Mouse (Mus musculus) E14TG2a.4 (cell line): Measurements from ENCODE around the gene Zc3hav1.

ENCODE experiments used
- H3K27me3 ChIP-seq: 2 replicates; pipeline ENCODE4 v1.6.1; 2014; ENCODE audit warnings: low read length, control low read depth; ENCODE audit not compliant: insufficient read depth
- H3K36me3 ChIP-seq: 2 replicates; pipeline ENCODE4 v1.6.1; 2014; ENCODE audit warnings: low read length, control low read depth; ENCODE audit not compliant: insufficient read depth
- H3K4me1 ChIP-seq: replicated peaks from 2 replicates; pipeline ENCODE4 v1.6.1; 2014; ENCODE audit warnings: low read depth, low read length, control low read depth
- H3K4me3 ChIP-seq: replicated peaks from 2 replicates; pipeline ENCODE4 v1.5.1; 2014; ENCODE audit warnings: mild to moderate bottlenecking, low read length
- H3K9me3 ChIP-seq: 2 replicates; pipeline ENCODE4 v1.6.1; 2014; ENCODE audit warnings: low read length, control low read depth
- CTCF ChIP-seq: conservative IDR thresholded peaks from 2 replicates; pipeline ENCODE4 v1.5.1; 2014; ENCODE audit warnings: low read length
- NANOG ChIP-seq: IDR thresholded peaks from 2 replicates; pipeline ENCODE4 v1.6.1; 2014; ENCODE audit warnings: borderline replicate concordance, low read length, mixed read lengths
- POU5F1 ChIP-seq: IDR thresholded peaks from 2 replicates; pipeline ENCODE4 v1.6.1; 2014; ENCODE audit warnings: low read length, borderline replicate concordance

Zc3hav1 gene

GRCm38 (mm10) chr6:38326596-38326995 is 27.8 kb downstream of the Zc3hav1 start:
- H3K4me3 ChIP-seq, result no peak overlapping the region
- no peaks in the 10 kb centered on the region for H3K27me3 ChIP-seq
- 0 out of 2 replicates have a peak, but pooled peaks cover under 1% of the 10 kb centered on the region for H3K9me3 ChIP-seq
- TF ChIP-seq NANOG (no peak), CTCF (peak; percentile 74), POU5F1 (no peak)
- H3K4me1 ChIP-seq, result no peaks in the 10 kb centered on the region
- peaks cover 59% of the 10 kb centered on the region for H3K36me3 ChIP-seq

GRCm38 (mm10) chr6:38320621-38321020 is 33.8 kb downstream of the Zc3hav1 start:
- peaks cover 72% of the 10 kb centered on the region for H3K36me3 ChIP-seq
- no peak overlapping the region for H3K4me3 ChIP-seq
- H3K27me3 ChIP-seq, result no peaks in the 10 kb centered on the region
- H3K9me3 ChIP-seq, result peaks cover 12% of the 10 kb centered on the region; the same call in 1 of the 2 replicates
- peaks cover 6% of the 10 kb centered on the region for H3K4me1 ChIP-seq
- TF ChIP-seq POU5F1 (no peak), CTCF (no peak), NANOG (no peak)

DNA sequence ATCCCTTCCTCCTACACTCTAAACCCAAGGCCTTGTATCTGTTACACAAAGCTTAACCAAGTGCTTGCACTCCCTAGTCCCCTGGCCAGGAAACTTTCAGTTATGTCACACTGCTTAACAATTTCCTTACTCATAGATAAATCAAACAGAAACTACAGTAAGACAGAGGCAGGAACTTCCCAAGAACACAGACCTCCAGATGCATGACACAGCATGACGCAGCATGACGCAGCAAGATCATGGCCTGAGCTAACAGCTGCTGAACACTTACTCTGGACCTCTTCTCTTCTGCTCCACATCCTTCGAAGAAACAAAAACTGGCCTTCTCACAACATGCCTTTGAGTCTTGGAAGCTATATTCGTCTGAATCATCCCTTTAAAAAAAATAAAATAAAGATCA is 38.4 kb downstream of the Zc3hav1 start:
- TF ChIP-seq NANOG (no peak), CTCF (no peak), POU5F1 (no peak)
- Histone ChIP-seq H3K4me3 (no peak overlapping the region), H3K36me3 (peaks cover 41% of the 10 kb centered on the region), H3K4me1 (peaks cover 22% of the 10 kb centered on the region), H3K9me3 (peaks cover 6% of the 10 kb centered on the region; the same call in 1 of the 2 replicates), H3K27me3 (no peaks in the 10 kb centered on the region)

DNA sequence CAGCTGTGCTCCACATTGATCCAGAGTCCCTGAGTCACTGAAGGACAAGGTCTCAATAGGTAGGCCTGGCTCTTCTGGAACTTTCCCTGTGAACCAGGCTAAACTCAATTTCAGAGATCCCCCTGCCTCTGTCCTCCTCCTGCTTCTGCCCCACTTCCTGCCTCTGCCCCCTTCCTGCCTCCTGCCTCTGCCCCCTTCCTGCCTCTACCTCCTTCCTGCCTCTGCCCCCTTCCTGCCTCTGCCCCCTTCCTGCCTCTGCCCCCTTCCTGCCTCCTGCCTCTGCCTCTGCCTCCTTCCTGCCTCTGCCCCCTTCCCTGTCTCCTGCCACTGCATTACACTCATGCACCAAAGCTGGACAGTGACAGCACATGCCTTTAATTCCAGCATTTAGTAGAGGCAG is 44.7 kb downstream of the Zc3hav1 start:
- peaks cover 9% of the 10 kb centered on the region for H3K4me1 ChIP-seq
- no peak for TF ChIP-seq POU5F1
- no peak for TF ChIP-seq CTCF
- no peaks in the 10 kb centered on the region for H3K9me3 ChIP-seq
- H3K36me3 ChIP-seq, result peaks cover 34% of the 10 kb centered on the region; the same call in 1 of the 2 replicates
- no peak overlapping the region for H3K4me3 ChIP-seq
- no peaks in the 10 kb centered on the region for H3K27me3 ChIP-seq

DNA sequence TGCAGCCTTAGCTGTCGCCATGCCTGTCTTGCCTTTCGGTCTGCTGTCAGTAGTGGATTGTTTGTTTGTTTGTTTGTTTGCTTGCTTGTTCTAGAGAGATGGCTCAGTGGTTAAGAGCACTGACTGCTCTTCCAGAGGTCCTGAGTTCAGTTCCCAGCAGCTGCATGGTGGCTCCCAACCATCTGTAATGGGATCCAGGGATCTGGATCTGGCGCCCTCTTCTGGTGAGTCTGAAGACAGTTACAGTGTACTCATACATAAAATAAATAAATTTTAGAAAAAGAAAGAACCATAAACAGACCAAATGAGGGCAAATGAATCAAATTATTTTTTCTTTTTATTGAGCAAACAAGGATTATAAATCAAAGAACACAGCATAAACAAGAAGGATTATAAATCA is 49.4 kb downstream of the Zc3hav1 start:
- Histone ChIP-seq H3K27me3 (peaks cover 12% of the 10 kb centered on the region), H3K4me3 (no peak overlapping the region), H3K4me1 (peaks cover under 1% of the 10 kb centered on the region; the same call in 1 of the 2 replicates), H3K36me3 (peaks cover 15% of the 10 kb centered on the region; the same call in 1 of the 2 replicates), H3K9me3 (peaks cover 5% of the 10 kb centered on the region; the same call in 1 of the 2 replicates)
- peak; percentile 42 for TF ChIP-seq CTCF
- TF ChIP-seq POU5F1, result no peak

- TF ChIP-seq CTCF, result no peak
- TF ChIP-seq NANOG, result no peak
- no peak for TF ChIP-seq POU5F1
- Histone ChIP-seq H3K27me3 (peaks cover 51% of the 10 kb centered on the region), H3K4me3 (peak within 1 kb of the TSS; percentile 86), H3K4me1 (peaks cover 17% of the 10 kb centered on the region), H3K36me3 (peaks cover 30% of the 10 kb centered on the region), H3K9me3 (peaks cover 15% of the 10 kb centered on the region)
Measured at GRCm38 (mm10) chr6:38298761-38299401, 55.5 kb downstream of the Zc3hav1 start, which contains the start of gene Zc3hav1l. Zc3hav1l (minus strand) TSS chr6:38299259.

DNA sequence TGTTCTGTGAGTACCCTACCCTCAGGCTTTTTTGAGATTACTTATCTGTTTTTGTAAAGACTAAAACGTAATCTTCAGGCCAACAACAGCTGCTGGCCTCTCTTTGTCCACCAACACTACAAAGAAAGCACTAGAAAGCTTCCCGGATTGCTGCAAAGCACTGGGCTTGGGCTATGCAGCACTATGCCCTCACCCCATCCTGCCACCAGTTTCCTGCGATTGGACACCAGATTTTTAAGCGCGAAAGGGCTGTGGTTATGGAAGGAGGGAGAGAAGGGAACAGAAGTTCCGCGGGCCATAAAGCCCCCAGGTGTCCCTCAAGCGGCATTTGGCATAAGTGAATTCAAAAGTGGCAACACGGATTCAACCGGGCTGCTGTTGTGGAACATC is 56.2 kb downstream of the Zc3hav1 start:
- peak overlapping the region; percentile 86 for H3K4me3 ChIP-seq
- peaks cover 51% of the 10 kb centered on the region for H3K27me3 ChIP-seq
- TF ChIP-seq CTCF (no peak), POU5F1 (no peak), NANOG (no peak)
- H3K36me3 ChIP-seq, result peaks cover 30% of the 10 kb centered on the region
- peaks cover 17% of the 10 kb centered on the region for H3K4me1 ChIP-seq
- H3K9me3 ChIP-seq, result peaks cover 13% of the 10 kb centered on the region

- peaks cover 21% of the 10 kb centered on the region for H3K4me1 ChIP-seq
- H3K9me3 ChIP-seq, result peaks cover 10% of the 10 kb centered on the region; the same call in 1 of the 2 replicates
- H3K27me3 ChIP-seq, result peaks cover 51% of the 10 kb centered on the region
- H3K36me3 ChIP-seq, result peaks cover 30% of the 10 kb centered on the region
- TF ChIP-seq CTCF, result no peak
- TF ChIP-seq NANOG, result no peak
- TF ChIP-seq POU5F1, result no peak
- H3K4me3 ChIP-seq, result peak overlapping the region; percentile 86
Measured at GRCm38 (mm10) chr6:38297580-38298245, 56.7 kb downstream of the Zc3hav1 start.
